Mouse (Mus musculus) bone marrow, adult 2 months (tissue): ENCODE results near the gene Ogdh. TPM values are rescaled to one million over a fixed set of nuclear protein-coding genes. Genes with fewer than 3 reads are reported as not detected.
"Not testable (repeated sequence)": the region's sequence is repeated elsewhere in the genome, so short reads cannot be mapped to it uniquely, and the experiment has no call there.

Experiments used
- H3K27ac ChIP-seq: fragments of 200-500 bp; 2 replicates; pipeline ENCODE4 v1.5.1; 2012; ENCODE audit warnings: low read depth, mild to moderate bottlenecking, control low read depth, inconsistent platforms, low read length; ENCODE audit not compliant: control insufficient read depth, poor library complexity, insufficient read depth
- H3K4me1 ChIP-seq: fragments of 200-500 bp; 2 replicates; pipeline ENCODE4 v1.6.1; 2011; ENCODE audit warnings: low read length; ENCODE audit not compliant: control insufficient read depth, insufficient read depth
- H3K4me3 ChIP-seq: fragments of 200-500 bp; replicated peaks from 2 replicates; pipeline ENCODE3; 2011; ENCODE audit warnings: mild to moderate bottlenecking, low read depth, low read length, control low read depth; ENCODE audit not compliant: control insufficient read depth
- CTCF ChIP-seq: fragments of 200-500 bp; IDR thresholded peaks from 2 replicates; pipeline ENCODE4 v1.5.1; 2011; ENCODE audit warnings: low read length, control low read depth; ENCODE audit not compliant: control insufficient read depth, insufficient read depth
- POLR2A ChIP-seq: fragments of 200-500 bp; IDR thresholded peaks from 2 replicates; pipeline ENCODE4 v1.6.1; 2011; ENCODE audit warnings: low read depth, mild to moderate bottlenecking, control low read depth, low read length, borderline replicate concordance; ENCODE audit not compliant: control insufficient read depth
- WGBS: fragments of 180-500 bp; shearing (Covaris S2); methylation state at CpG from one replicate; pipeline ENCODE4 v1.1.7; 2018; 5-methylcytosine and 5-hydroxymethylcytosine counted together
- polyA plus RNA-seq: library from polyadenylated mRNA; stranded (reverse); fragments of >200 nt; gene quantifications from 2 replicates; pipeline ENCODE4 v1.2.4, GENCODE M21; 2011; ENCODE audit warnings: low replicate concordance; ENCODE audit not compliant: missing spikeins, insufficient read depth, insufficient read length

Gene Ogdh
- polyA plus RNA-seq, 1 experiment: 54.8 TPM

- no peak overlapping the region for H3K4me3 ChIP-seq
- 81% methylated on average over 9 of the region's 9 CpGs for WGBS
- no peaks in the 10 kb centered on the region; the same call in 1 of the 2 replicates for H3K4me1 ChIP-seq
- no peak overlapping the region for H3K27ac ChIP-seq
- TF ChIP-seq CTCF (no peak), POLR2A (no peak)
Measured at GRCm38 (mm10) chr11:6364581-6365275, 73.3 kb downstream of the Ogdh start.

- Histone ChIP-seq H3K4me1 (no peaks in the 10 kb centered on the region; the same call in 1 of the 2 replicates), H3K4me3 (no peak overlapping the region), H3K27ac (no peak overlapping the region; the same call in 1 of the 2 replicates)
- WGBS: 2% methylated on average over 11 of the region's 11 CpGs
- TF ChIP-seq CTCF: peak; percentile 93
- 0 out of 2 replicates have a peak, but pooled peaks have one; percentile 23 for TF ChIP-seq POLR2A
Measured at GRCm38 (mm10) chr11:6365885-6366284, 74.5 kb downstream of the Ogdh start.

DNA sequence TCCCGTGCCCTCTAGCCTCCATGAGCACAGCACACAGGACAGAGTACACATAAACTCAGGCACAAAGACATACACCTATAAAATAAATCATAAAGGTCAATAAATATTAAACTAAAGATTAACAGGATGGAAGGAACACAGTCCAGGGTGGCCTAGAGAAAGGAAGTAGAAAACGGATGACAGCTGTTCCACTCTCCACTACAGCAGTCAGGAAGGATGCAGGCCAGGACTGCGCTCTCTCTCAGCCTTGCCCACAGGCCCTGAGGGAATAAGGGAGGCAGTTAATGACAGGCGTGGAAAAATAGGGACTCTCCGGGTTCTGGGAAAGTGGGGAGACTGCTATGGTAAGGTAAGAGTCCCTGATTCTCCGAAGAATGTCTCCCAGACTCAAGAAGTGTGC, 75.0 kb downstream of the Ogdh start:
- H3K4me1 ChIP-seq: no peaks in the 10 kb centered on the region; the same call in 1 of the 2 replicates
- WGBS: 65% methylated on average over 6 of the region's 6 CpGs
- TF ChIP-seq CTCF: no peak
- no peak for TF ChIP-seq POLR2A
- no peak overlapping the region for H3K4me3 ChIP-seq
- no peak overlapping the region for H3K27ac ChIP-seq

GRCm38 (mm10) chr11:6367156-6367555, 75.7 kb downstream of the Ogdh start:
- H3K4me3 ChIP-seq: no peak overlapping the region
- H3K4me1 ChIP-seq: no peaks in the 10 kb centered on the region; the same call in 1 of the 2 replicates
- no peak overlapping the region for H3K27ac ChIP-seq
- 84% methylated on average over 4 of the region's 4 CpGs for WGBS
- no peak for TF ChIP-seq CTCF
- no peak for TF ChIP-seq POLR2A

- H3K4me3 ChIP-seq, H3K4me1 ChIP-seq, H3K27ac ChIP-seq: not testable (repeated sequence)
- WGBS: 79% methylated on average over 5 of the region's 5 CpGs
Measured at GRCm38 (mm10) chr11:6367986-6368385, 76.6 kb downstream of the Ogdh start.

DNA sequence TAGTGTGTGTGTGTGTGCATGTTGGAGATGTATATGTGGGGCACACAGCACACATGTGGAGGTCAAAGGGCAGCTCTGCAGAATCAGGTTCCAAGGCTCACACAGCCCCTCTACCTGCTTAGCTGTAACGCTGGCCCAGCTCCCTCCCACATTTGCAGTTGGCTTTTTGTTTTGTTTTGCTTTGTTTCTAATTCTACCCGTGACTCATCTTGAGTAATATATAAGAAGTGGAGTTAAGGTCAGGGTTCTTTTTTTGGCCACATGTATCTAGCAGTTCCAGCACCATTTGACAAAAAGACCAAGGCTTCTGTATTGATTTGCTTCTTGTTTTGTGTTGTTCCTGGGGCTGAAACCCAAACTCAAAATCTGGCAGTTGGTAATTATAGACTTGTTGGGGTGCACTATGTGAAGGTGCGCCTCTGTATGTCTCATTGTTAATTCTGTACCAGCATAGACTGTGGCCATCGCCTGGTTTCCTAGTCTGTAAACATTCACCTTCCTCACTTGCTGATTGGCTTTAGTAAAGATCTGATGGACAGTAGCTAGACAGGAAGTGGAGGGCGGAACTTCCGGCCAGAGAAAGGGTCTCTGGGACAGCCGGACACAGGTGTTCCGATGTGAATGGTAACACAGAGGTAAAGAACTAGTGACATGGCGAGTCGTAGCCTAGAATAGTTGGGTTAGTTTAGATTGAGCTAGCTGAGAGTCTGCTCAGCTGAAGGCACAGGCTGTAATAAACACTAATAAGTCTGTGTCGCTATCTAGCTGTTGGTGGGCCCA, 80.1 kb downstream of the Ogdh start:
- 82% methylated on average over 11 of the region's 11 CpGs for WGBS
- no peak for TF ChIP-seq CTCF
- TF ChIP-seq POLR2A: no peak
- Histone ChIP-seq H3K4me3 (no peak overlapping the region), H3K27ac (no peak overlapping the region), H3K4me1 (no peaks in the 10 kb centered on the region)

GRCm38 (mm10) chr11:6372784-6373183, 81.4 kb downstream of the Ogdh start:
- WGBS: 86% methylated on average over 9 of the region's 9 CpGs

DNA sequence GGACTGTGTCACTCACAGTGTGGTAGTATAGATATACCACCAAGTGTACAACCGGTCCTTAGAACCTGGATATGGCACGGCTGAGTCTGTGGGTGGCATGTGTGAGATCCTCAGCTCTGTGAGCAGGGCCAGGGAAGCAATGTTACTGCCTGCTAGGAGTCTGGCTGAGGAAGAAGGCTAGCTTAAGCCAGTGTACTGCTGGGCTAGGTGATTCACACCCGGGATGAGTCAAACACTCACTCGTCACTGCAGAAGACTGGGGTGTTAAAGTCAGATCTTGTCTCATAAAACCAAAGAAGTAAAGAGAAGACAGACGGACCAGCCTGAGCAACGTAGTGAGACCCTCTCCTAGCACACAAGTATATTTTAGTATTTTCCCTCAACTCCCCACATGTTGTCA, 89.5 kb downstream of the Ogdh start:
- WGBS: 82% methylated on average over 6 of the region's 6 CpGs
- TF ChIP-seq POLR2A (no peak), CTCF (no peak)
- Histone ChIP-seq H3K27ac (no peak overlapping the region), H3K4me1 (no peaks in the 10 kb centered on the region), H3K4me3 (no peak overlapping the region)

More at GRCm38 (mm10) chr11:6372784-6373183, 81.4 kb downstream of the Ogdh start:
- no peak for TF ChIP-seq POLR2A
- TF ChIP-seq CTCF: no peak
- H3K27ac ChIP-seq: no peak overlapping the region
- no peaks in the 10 kb centered on the region for H3K4me1 ChIP-seq
- H3K4me3 ChIP-seq: no peak overlapping the region
